Mouse (Mus musculus): ENCODE data around the gene F12. TPM values are rescaled to one million over a fixed set of nuclear protein-coding genes. Genes with fewer than 3 reads are reported as not detected.

F12 gene
- total and polyA plus RNA-seq, 3 experiments = not detected

- Histone ChIP-seq H3K9ac (ENCODE audit: insufficient read depth, low read depth) (no peak overlapping the region), H3K4me3 (replicated peaks in 1 of 3; ENCODE audit: low read depth in 2 of 3, low read length in 2 of 3, poor library complexity in 1 of 3) (no peak overlapping the region), H3K36me3 (replicated peaks in 1 of 2; ENCODE audit: control insufficient read depth in 1 of 2, insufficient read depth in 1 of 2, low read length in 1 of 2) (peaks cover 53 to 84% of the 10 kb centered on the region in 2 experiments), H3K27me3 (replicated peaks) (no peaks in the 10 kb centered on the region), H3K4me1 (ENCODE audit: control insufficient read depth in 1 of 2, insufficient read depth in 2 of 2) (peaks cover 0 to 32% of the 10 kb centered on the region in 2 experiments; a peak in 2 of 4 replicates), H3K27ac (ENCODE audit: insufficient read depth, low read depth) (no peak overlapping the region), H3K79me2 (replicated peaks; ENCODE audit: control insufficient read depth, extremely low read depth, insufficient read depth, poor library complexity, severe bottlenecking) (no peaks in the 10 kb centered on the region), H3K9me3 (replicated peaks; ENCODE audit: low read length) (no peaks in the 10 kb centered on the region), H3K4me2 (ENCODE audit: insufficient read depth, low read depth, poor library complexity, severe bottlenecking) (no peak overlapping the region)
- no peak for DNase-seq (ENCODE audit: extremely low read depth)
- dilution Hi-C loops (cut with MboI; ENCODE audit: extremely low pct_ligation_motif_present, extremely low pct_unique_long_range_greater_than_20kb, low sequenced_read_pairs) = no loop called here
- TF ChIP-seq CHD1 (IDR thresholded peaks at IDR 0.05; ENCODE audit: low read depth, low read length) (no peak), POLR2AphosphoS2 (IDR thresholded peaks at IDR 0.05; ENCODE audit: low read depth, low read length) (no peak)
- in situ Hi-C loops (cut with MboI; ENCODE audit: low pct_ligation_motif_present, low pct_unique_long_range_greater_than_20kb, low sequenced_read_pairs) = no loop called here
Observed at GRCm38 (mm10) chr13:55462965-55463364, 36.4 kb upstream of the F12 start.

- no peak for TF ChIP-seq POLR2AphosphoS2 (IDR thresholded peaks at IDR 0.05; ENCODE audit: low read depth, low read length)
- TF ChIP-seq MYC (IDR thresholded peaks at IDR 0.05; ENCODE audit: low read depth, low read length) = no peak
- TF ChIP-seq NRF1 (IDR thresholded peaks at IDR 0.05; ENCODE audit: low read depth, low read length) = no peak
- no peak for TF ChIP-seq EP300 (IDR thresholded peaks at IDR 0.05; ENCODE audit: low read length)
- no peak for TF ChIP-seq ZKSCAN1 (IDR thresholded peaks at IDR 0.05; ENCODE audit: borderline replicate concordance, low read depth, low read length)
- no peak for TF ChIP-seq MXI1 (IDR thresholded peaks at IDR 0.05; ENCODE audit: low read depth, low read length)
- TF ChIP-seq GABPA (IDR thresholded peaks at IDR 0.05; ENCODE audit: insufficient replicate concordance, low read depth, low read length) = no peak
- TF ChIP-seq E2F4 (IDR thresholded peaks at IDR 0.05; ENCODE audit: insufficient replicate concordance, low read depth, low read length) = no peak
- no peak for TF ChIP-seq ELF1 (IDR thresholded peaks at IDR 0.05; ENCODE audit: low read depth, low read length)
- TF ChIP-seq MEF2A (IDR thresholded peaks at IDR 0.05; ENCODE audit: borderline replicate concordance, low read depth, low read length) = no peak
- TF ChIP-seq HCFC1 (IDR thresholded peaks at IDR 0.05; ENCODE audit: low read depth, low read length) = no peak
- no peak for TF ChIP-seq CHD1 (IDR thresholded peaks at IDR 0.05; ENCODE audit: low read depth, low read length)
- TF ChIP-seq MAZ (IDR thresholded peaks at IDR 0.05; ENCODE audit: low read depth, low read length) = no peak
- no peak for TF ChIP-seq TBP (conservative IDR thresholded peaks at IDR 0.05; ENCODE audit: low read depth, low read length)
- TF ChIP-seq USF2 (conservative IDR thresholded peaks at IDR 0.05; ENCODE audit: low read depth, low read length) = no peak
- dilution Hi-C loops (cut with MboI; ENCODE audit: extremely low pct_ligation_motif_present, extremely low pct_unique_long_range_greater_than_20kb, low sequenced_read_pairs) (no loop called here), in situ Hi-C loops (cut with MboI; ENCODE audit: low pct_ligation_motif_present, low pct_unique_long_range_greater_than_20kb, low sequenced_read_pairs) (no loop called here)
- Histone ChIP-seq H3K4me3 (replicated peaks in 1 of 3; ENCODE audit: low read depth in 2 of 3, low read length in 2 of 3, poor library complexity in 1 of 3) (no peak overlapping the region), H3K4me2 (ENCODE audit: insufficient read depth, low read depth, poor library complexity, severe bottlenecking) (no peak overlapping the region), H3K27ac (ENCODE audit: insufficient read depth, low read depth) (no peak overlapping the region), H3K27me3 (replicated peaks) (no peaks in the 10 kb centered on the region), H3K4me1 (ENCODE audit: control insufficient read depth in 1 of 2, insufficient read depth in 2 of 2) (peaks cover 26 to 48% of the 10 kb centered on the region in 2 experiments), H3K9me3 (replicated peaks; ENCODE audit: low read length) (no peaks in the 10 kb centered on the region), H3K36me3 (replicated peaks in 1 of 2; ENCODE audit: control insufficient read depth in 1 of 2, insufficient read depth in 1 of 2, low read length in 1 of 2) (peaks cover 59 to 74% of the 10 kb centered on the region in 2 experiments), H3K79me2 (replicated peaks; ENCODE audit: control insufficient read depth, extremely low read depth, insufficient read depth, poor library complexity, severe bottlenecking) (peaks cover 17% of the 10 kb centered on the region), H3K9ac (ENCODE audit: insufficient read depth, low read depth) (no peak overlapping the region)
- DNase-seq (ENCODE audit: extremely low read depth) = no peak
Observed at GRCm38 (mm10) chr13:55451785-55452549, 25.4 kb upstream of the F12 start.

Measured in CH12.LX (cell line).